Mouse (Mus musculus): ENCODE results near the gene Ddx51.

Gene Ddx51

DNA sequence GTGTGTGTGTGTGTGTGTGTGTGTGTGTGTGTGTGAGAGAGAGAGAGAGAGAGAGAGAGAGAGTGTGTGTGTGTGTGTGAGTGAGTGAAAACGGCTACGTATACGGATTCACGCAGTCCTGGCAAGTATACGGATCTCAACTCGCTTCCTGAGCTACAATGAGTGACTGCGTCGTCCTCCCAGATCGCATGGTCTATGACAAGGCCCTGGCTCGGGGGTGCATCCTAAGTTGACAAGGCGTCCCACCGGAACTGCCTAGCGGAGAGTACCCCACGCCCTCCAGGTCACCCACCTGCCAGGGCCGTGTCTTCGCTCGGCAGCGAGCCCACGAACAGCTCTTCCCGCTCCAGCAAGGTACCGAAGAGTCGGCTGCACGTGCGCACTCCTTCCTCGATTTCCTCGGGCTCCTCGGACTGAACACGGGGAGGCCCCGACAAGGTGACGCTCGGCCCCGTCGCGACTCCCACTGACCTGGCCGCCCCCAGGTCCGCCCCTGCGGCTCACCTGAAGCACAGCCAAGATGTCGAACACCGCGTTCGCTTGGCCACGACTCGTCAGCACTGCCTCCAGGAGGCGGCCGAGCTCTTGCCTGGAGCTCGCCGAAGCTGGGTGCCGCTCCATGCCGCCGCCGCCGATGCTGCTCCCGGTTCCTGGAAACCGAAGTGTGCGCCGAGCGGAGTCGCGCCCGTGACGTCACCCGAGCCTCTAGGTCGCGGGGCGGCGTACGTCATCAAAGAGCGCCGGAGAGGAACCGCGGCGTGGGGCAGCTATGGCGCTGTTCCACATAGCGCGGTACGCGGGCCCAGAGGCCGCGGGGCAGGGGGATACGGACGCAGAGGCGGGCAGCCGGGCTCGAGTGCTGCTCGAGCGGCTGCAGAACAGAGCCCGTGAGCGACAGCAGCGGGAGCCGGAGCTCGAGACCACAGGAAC lies at the start of gene Ddx51, which contains the start of gene Noc4l:
TSS of gene Ddx51 (plus strand) at position 733 of the 930 bp plus-strand sequence.
TSS of gene Noc4l (minus strand) at position 699 of the 930 bp plus-strand sequence.
- under 1% methylated on average over 91 of the region's 91 CpGs for WGBS

DNA sequence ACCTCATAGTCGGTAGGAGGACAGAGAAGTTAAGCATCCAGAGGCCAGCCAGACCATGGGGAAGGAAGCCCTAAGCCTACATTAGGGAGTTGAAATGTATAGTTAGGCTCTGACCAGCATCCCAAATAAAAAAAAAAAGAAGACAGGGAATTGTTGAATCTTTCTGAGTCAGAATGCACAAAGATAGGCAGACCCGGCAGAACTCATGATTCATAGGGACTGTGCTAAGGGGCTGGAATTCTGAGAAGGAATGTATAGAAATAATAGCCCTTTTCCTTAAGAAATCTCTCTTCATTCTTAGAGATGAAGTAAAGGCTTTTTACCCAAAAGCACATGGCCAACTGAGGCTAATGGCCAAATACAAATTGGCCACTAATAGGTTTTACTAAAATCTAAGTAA lies 48.9 kb upstream of the Ddx51 start:
- WGBS = 78% methylated on average over 2 of the region's 2 CpGs

DNA sequence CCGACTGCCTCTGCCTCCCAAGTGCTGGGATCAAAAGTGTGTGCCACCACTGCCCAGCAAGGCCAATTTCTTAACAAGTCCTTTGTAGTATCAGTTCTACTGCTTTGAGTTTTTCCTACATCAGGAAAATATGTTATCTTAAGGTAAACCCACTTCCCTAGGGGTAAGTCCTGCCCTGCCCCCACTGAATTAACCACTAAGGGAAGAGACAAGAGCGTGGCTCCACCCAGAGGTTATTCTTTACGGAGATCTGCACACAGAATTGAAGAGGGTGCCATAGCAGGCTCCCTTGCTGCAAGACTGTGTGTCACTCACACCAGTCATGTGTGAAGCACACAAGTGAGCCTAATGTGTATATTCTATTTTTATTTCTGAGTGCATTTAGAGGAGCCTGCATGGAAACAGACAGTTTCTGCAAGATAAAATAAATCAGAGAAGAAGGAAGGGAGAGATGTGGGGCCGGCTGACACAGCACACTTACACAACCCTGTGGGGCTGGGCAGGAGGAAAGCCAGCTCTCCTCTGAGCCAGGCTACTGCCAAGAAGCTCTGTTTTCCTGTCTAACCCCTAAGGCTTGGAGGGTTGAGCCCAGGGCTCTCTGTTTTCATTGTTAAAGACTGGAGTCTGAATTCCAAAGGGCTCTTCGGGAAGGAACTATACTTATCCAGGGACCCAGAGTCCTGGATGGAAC lies 47.6 kb upstream of the Ddx51 start:
- WGBS = 40% methylated on average over 5 of the region's 5 CpGs

DNA sequence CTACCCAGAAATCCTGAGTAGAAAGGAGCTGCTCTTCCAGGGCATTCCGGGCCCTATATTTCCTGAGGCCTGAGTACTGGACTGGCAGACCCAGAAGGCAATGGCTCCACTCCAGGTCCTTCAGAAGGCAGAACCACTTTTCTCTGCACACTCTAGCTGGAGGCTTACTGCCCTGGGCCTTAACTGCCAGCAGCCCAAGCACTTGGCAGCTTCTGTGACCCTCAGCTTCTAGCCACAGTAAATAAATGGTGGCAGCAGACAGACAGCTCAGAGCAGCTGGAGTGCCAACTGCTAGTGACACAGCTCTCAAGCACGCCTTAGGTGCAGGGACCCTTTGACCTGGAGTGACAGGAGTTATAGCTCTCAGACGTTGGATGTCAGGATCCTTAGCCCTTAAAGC lies 45.5 kb upstream of the Ddx51 start:
- WGBS = 62% methylated on average over 3 of the region's 3 CpGs

DNA sequence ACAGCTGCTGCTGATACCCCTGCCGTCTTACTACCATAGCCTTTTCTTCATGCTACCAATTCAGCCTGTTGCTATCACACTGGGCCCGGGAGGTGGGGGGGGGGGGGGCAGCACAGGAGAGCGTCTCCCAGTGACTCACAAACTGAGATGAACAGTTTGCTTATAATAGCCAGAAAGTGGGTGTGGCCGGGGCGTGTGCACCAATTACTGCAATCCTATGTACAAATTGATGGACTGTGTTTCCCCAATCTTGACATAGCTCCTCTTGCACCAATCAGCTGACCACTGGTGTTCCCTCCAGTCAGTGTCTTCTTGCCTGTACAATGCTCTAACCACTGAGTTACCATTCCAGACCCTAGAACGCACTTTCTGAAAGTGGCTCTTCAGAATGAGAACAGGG lies 44.9 kb upstream of the Ddx51 start:
- WGBS = 64% methylated on average over 6 of the region's 6 CpGs

DNA sequence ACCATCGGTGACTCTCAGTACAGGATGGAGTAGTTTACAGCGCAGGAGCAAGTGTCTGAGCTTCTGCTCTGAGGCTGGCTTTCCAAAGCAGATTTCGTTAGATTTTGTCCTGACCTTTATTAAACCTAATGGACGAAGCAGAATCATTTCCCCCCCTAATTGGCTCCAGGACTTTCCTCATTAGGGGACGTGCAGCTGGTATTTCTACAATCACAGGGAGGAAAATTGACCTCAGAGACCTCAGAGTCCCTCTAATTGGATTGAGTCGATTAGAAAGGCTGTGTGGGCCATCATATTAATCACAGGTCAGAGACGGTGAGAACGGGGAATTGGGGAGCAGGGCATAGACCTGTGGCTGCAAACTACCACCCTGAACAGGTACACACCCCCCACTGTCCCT lies 44.3 kb upstream of the Ddx51 start:
- WGBS = 53% methylated on average over 8 of the region's 8 CpGs

DNA sequence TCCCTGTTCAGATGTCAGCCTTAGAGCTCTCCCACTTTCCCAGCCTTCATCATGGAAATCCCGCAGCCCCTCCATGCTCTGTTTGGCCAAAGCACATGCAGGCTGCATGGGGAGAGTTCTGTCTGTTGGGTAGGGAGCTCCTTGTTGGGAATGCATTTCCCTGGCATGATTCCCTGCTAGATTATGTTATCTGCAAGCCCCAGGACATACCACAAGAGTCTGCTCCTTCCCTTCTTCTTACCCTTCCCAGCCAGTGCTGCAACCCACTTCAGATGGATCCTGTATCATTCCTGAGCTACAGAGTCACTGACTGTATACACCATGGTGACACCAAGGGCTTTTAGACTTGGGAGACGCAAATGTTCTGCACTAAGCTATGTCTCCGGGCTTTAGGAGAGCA lies 43.8 kb upstream of the Ddx51 start:
- WGBS = 82% methylated on average over 3 of the region's 3 CpGs

DNA sequence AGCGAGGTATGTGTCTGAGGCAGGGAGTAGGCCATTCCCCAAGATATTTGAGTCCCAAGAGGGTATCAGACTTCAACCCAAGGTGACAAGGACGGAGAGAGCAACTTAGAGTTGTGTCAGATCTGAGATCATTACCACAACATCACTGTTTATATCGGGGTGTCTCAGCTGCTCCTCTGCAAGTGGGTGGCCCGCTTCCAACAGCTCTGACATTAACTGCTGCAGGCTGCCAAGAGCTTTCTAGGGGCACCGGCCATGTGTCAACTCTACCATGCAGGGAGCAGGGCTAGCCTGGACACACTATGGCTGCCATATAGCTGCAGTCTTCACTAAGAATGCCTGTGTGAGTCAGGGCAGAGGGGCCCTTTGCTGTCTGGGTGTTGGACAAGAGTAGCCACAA lies 43.4 kb upstream of the Ddx51 start:
- 68% methylated on average over 5 of the region's 5 CpGs for WGBS

DNA sequence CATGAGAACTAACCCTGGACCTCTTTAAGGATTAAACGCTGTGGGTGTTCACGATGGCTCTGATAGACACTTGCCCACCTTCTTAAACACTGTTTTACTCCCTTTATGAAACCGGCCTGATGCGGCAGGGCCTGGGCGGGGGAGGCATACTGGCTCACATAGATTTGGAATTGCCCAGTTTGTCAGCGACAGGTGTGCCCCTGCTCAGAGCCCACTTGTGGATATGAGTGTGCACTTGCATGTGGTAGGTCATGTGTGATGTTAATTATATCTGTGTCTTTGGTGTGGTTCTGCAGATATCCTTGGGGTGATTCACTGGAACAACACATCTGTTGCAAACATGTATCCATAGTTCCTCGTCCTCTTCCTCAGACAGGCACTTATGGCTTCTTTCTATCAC lies 42.8 kb upstream of the Ddx51 start:
- 87% methylated on average over 7 of the region's 7 CpGs for WGBS

DNA sequence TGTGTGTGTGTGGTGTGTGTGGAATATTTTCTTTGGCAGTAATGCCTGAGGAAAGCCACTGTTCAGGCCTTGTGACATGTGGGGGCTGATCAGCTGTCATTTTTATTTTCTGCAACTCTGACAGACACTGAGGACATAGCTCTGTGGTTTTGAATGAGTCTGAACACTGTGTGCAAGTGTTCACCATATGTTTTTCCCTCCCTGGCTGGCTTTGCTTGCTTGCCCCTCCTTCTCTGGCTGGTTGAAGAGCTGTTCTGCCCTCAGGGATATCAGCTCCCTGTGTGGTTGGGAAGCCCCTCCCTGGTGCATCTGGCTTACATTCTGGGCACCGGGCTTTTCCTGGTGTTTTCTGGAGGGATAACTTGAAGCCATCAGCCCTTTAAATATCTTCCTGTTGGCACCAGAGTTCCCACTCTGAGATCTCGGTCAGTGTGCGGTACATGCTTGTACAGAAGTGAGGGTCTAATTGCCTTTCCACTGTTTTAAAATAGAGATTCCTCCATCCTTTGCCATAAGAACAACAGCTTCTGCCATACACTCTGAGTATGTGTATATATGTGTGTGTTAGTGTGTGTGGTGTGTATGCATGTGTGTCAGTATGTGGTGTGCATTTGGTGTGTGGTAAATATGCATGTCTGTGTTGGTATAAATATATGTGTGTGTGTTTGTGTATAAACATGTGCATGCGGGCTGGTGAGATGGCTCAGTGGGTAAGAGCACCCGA lies 41.7 kb upstream of the Ddx51 start:
- WGBS = 62% methylated on average over 5 of the region's 5 CpGs

DNA sequence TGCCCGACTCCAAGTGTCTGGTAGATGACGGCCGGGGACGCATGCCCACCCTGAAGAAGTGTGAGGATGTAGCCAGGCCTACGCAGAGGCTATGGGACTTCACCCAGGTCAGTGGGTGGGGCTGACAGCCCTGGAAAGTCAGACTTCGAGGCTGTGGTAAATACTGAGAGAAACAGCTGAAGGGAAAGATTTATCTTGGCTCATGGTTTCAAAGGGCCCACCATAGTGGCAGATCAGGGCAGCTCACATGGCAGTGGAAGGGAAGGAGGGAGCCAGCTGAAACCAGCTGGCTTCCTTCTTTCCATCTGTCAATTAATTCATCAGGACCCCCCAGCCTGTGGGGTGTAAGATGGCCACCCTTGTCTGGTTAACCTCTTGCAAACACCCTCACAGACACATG lies 34.0 kb upstream of the Ddx51 start:
- 91% methylated on average over 6 of the region's 6 CpGs for WGBS

DNA sequence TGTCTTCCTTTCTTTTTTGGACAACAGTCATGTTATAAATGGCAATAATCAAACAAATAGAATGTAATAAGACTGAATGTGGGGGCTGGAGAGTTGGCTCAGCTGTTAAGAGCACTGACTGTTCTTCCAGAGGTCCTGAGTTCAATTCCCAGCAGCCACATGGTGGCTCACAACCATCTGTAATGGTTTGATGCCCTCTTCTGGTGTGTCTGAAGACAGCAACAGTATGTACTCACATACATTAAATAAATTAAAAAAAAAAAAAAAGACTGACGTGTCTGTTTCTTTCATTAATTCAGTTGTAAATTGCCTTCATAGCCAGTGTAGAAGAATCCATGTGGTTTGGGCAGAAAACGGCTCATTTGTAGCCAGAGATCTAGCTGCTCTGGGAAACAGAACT lies 28.9 kb upstream of the Ddx51 start:
- WGBS = 74% methylated on average over 2 of the region's 2 CpGs

DNA sequence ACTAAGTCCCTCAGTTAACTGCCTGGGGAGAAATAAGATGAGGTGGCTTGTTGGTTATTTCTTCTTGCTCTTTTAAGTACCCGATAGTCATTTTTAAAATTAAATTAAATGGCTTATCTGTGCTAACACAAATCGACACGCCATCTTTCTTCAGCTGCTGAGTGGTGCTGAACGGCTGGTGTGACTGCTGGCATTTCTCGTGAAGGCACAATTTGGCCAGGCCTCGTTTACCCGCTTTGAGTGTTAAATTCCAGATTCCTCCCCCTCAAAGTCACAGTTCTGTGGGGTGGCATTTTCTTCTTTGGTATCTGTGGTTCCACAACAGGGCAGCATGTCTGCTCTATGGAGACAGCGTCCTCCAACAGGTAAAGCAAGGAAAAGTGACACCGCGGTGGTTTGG lies 25.9 kb upstream of the Ddx51 start:
- 60% methylated on average over 10 of the region's 10 CpGs for WGBS

DNA sequence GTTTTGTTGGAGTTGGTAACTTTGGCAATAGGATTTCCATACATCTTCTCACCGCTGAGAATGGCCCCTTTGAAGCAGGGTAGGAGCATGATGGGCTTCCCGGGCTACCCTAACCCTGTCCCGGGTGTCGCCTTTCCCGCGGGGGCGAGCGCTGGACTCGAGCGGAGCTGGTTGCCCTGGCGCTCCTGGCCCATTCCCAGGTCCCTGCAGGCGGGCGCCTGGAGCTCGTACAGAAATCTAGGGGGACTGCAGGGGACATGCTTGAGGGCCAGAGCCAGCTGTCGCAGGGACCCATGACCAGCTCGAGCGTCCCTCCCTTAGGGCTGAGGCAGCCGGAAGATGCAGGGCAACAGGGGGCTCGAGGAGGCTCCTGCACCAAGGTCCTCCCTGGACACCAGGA lies 25.1 kb upstream of the Ddx51 start:
- 29% methylated on average over 19 of the region's 19 CpGs for WGBS

DNA sequence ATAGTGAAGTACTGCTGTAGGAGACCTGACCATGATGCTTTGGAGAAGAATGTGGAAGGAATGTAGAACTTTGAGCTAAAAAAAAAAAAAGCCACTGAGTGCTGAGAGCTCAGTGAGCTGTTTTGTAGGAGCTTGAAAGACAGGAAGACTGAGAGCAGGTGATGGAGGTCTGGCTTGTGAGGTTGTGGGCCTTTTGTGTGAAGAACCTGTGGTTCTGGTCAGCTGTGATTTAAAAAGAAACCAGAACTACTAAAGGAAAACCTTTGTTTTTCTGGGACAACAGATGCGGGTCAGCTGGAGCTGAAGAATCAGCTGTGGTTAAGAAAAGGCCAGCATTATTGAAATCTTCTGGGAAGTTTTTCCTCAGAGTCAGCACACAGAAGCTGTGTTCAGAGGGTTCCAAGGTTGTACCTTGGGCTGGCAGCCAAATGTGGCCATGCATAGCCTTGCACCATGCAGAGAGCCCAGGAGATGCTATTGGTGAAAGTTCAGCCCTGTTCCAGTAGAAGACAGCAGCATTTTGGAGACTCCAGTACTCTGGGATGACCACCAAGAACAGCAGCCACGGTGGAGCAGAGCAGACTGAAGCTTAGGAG lies 23.6 kb upstream of the Ddx51 start:
- WGBS = 68% methylated on average over 2 of the region's 2 CpGs

DNA sequence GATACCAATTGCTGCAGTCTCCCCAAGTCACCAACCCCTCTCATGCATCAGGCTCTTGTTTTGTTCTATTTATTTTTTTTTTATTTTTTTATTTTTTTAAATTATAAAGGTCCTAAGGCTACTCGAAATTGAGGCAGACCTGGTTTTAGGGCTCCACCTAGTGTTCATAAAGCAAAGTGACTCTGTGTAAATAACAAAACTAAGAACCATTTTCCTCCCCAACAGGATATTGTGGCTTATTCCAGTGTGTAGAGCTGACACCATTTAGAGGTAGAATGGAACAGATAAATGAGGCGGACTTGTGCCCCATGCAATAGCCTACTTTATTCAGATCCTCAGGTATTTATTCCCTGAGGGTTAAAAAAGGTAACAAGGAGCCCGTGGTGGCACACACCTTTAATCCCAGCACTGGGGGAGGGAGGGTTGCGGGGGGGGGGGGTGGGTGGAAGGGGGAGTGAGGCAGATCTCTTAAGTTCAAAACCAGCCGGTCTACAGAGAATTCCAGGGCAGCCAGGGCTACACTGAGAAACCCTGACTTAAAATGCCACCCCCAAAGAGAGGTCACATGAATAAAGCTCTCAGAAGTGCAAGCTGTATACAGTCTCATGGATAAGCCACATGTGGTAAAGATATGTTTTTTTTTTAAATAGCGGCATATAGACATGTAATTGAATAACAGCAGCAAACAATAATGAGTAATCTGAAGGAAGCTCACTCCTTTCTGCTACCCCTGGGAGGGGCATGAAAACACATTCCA lies 17.1 kb upstream of the Ddx51 start:
- 40% methylated on average over 6 of the region's 6 CpGs for WGBS

DNA sequence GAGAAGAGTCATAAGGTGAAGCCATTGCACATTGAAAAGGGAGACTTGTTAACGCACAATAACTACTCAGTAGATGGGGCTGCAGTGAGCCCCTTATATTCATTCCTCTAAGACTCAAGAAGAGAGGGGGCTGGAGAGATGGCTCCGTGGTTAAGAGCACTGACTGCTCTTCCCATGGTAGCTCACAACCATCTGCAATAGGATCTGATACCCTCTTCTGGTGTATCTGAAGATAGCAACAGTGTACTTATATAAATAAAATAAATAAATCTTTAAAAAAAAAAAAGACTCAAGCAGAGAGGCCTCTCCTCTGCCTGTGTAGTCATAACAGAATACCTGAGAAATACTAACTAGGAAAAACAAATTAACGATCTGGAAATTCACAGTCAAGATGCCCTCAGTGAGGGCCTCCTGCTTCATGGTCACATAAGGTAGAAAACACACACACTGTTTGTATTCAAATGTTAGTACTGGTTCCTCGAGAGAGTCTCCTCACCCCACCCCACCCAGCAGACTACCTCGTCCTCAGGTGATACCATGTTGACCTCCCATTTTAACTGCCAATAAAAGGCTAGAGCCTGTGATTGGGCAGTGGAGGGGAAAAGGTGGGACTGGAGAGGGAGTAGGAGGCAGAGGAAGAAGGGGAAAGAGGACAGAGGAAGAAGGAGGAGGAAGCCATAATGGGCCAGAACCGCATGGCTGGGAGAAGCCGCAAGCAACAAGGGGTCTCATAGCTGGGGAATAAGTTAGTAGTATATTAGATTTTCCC lies 14.8 kb upstream of the Ddx51 start:
- 71% methylated on average over 7 of the region's 7 CpGs for WGBS

DNA sequence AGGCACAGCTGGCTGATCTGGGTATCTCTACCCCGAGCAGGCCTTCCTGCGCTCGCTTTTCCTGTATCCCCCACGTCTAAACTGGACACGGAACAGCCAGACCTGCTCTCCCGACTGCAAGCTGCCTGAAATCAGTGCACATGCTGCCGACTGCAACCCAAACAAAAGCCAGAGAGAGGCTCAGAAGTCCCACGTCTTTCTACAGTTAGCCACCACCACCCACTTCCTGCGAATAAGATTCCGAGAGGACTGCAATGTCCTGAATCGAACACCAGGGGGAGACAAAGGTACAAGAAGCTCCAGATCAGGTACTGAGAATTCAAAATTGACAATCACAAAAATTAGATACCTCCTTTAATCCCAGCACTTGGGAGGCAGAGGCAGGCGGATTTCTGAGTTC lies 13.8 kb upstream of the Ddx51 start:
- WGBS = 13% methylated on average over 12 of the region's 12 CpGs

DNA sequence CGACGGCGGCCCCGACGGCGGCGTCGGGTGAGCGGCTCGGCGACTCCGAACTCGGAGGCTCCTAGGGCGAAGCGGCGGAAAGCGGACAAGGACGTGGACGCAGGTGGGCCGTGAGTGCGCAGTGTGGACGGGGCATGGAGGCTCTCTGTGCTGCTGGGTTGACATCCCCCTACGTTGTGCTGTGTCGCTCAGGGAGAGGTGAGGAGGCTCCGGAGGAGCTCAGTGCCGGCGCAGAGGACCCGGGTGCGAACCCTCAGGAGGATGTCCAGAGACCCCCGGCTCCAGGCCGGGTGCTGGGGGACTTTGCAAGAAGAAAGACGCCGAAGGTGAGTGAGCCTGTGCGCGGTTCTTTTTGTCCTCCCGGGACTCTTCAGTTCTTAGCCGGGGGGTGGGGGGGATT lies 435 bp downstream of the Ddx51 start:
- under 1% methylated on average over 37 of the region's 37 CpGs for WGBS

DNA sequence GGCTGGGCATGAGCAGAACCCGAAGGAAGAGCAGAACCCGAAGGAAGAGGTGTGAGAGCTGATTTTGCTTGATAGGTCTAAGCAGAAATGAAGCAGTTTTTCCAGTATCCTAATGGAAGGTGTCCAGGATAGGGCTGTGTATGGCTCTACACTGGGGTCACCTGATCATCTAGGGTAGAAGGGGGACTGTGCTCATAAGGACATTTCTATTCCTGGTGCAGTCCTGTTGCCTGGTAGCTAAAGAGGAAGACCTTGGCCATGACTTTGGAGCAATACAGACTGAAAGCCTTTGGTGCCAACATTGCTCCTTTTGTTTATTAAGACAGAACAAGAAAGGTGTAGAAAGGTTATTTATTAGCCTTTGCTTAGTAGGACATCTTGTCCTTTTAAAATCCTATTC lies 10.8 kb downstream of the Ddx51 start:
- WGBS = 91% methylated on average over 2 of the region's 2 CpGs

Data from cerebral cortex, adult 2 months (tissue).